Mouse (Mus musculus): ENCODE results near the gene Tcf23. TPM values are rescaled to one million over a fixed set of nuclear protein-coding genes. Genes with fewer than 3 reads are reported as not detected.
A peak's percentile ranks its signal among the peaks of the same experiment; 100 is the strongest.

The Tcf23 gene
- under 1 TPM; 0.15 to 0.53 TPM for total RNA-seq (2021)

DNA sequence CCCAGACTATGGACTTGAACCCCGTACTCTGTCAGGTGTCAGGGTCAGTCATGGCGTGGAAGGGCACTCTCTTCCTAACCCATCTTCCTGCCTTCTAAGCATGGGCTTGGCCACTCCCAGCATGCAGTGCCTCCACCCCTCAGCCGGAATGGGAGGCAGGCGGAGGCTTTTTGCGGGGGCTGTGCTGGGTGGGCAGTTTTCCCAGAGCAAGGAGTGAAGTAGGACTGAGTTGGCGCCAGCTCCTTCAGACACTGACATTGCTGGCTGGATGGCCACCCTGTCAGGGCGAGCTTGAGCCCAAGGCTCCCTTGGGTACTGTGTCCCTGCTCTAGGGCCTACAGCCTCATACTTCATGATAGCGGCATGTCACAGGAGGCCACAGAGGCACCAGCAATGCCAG is at the start of gene Tcf23:
Tcf23 (plus strand) TSS at position 247 of the 400 bp plus-strand sequence.
- intact Hi-C loops (cut with DNase I) = no loop called here
- DNase-seq = peak; percentile 74 to 75

DNA sequence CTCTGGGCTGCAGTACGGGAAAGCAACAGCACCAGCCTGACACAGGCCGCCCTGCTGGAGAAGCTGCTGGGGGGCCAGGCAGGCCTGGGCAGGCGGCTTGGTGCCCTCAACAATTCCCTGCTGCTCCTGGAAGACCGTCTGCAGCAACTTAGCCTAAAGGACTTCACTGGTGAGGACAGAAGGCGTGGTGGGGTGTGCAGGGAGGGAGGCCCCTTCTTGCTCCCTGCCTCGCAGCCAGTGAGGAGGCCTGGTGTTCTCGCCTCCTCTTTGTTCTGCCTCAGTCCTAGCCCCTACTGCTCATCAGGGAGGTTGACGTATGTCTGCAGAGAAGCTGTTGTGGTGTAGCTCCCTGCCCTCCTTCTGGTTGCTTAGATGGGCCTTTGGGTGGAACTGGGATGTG is 49.8 kb upstream of the Tcf23 start:
- no peak for DNase-seq
- intact Hi-C loops (cut with DNase I) = no loop called here

DNA sequence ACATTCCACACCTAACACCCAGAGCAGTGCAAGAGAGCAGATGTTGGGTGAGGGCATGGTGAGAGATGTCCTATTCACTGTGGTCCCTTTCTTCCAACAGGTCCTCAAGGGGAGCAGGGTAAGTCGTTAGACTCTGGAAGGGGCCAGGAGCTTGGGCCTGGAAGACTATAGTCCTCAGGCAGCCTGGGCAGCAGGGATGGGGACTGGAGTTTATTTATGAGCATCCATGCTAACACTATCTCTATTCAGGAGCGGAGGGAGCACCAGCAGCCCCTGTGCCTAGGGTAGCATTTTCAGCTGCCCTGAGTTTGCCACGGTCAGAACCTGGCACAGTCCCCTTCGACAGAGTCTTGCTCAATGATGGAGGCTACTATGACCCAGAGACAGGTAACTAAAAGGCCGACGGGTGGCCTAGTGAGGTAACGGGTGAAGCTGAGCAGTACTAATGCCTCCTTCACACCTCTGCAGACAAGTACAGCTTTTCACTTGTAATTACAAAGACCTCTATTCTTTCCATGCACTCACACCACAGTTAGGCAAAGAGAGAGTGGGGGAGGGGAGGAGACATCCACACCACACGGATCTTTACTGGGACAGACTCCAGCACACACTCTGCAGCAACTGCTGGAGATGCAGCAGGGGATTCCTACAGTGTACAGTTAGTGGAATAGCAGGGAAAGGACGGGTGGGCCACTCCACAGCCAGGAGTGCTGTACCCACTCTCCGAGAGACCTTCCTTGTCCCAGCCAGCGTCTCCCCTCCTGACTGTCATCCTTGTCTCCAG is 48.4 kb upstream of the Tcf23 start:
- intact Hi-C loops (cut with DNase I) = loop anchor here (2.0 kb wide), 1 partner anchor 113 kb away; no protein-coding TSS in a partner anchor
- no peak for DNase-seq

DNA sequence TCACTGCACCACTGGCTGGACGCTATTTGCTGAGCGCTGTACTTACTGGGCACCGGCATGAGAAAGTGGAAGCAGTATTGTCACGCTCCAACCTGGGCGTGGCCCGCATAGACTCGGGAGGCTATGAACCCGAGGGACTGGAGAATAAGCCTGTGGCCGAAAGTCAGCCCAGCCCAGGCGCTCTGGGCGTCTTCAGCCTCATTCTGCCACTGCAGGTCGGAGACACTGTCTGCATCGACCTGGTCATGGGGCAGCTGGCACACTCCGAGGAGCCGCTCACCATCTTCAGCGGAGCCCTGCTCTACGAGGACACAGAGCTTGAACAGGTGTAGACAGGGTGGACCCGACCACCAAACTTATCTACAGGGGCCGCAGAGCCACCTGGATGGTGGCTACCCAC is 47.8 kb upstream of the Tcf23 start:
- DNase-seq = peak in 1 of 2 experiments; percentile 32
- intact Hi-C loops (cut with DNase I) = loop anchor here (2.0 kb wide), 1 partner anchor 114 kb away; no protein-coding TSS in a partner anchor

DNA sequence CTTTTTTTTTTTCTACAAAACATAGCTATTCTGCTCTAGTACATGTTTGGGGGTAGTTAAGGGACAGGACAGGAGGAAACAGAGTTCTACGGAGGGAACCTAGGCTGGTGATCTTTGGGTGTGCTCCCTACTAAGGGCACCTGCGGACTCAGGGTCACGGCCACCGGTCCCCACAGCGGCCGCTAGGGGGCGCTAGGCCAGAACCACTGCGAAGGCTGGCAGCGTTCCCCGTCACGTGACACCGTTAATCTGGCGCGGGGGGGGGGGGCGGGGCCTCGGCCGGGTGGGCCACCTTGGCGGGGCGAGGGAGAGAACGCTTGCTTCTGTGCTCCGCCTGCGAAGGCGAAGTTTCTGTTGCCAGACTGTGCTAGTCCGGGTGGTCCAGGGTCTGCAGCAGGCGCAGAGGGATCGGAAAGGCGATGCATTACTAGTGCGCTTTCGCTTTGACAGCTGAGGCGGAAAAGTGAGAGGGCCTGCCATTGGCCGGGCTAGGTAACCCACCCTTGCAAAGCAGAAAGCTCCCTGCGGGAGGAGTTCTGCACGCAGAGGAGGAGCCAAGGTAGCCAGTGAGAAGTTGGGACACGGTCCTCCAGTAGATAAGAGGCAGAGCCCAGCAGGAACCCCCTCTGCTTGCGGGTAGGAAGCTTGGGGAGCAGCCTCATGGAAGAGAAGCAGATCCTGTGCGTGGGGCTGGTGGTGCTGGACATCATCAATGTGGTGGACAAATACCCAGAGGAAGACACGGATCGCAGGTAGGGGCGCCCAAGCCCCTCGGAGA is 47.0 kb upstream of the Tcf23 start, which contains the start of gene Khk:
Khk (plus strand) TSS at position 176 of the 778 bp plus-strand sequence.
- peak; percentile 91 to 96 for DNase-seq
- intact Hi-C loops (cut with DNase I) = loop anchor here (2.0 kb wide), 1 partner anchor 115 kb away; no protein-coding TSS in a partner anchor

GRCm38 (mm10) chr5:30922581-30923041 is 45.9 kb upstream of the Tcf23 start:
- intact Hi-C loops (cut with DNase I) = no loop called here
- no peak for DNase-seq

DNA sequence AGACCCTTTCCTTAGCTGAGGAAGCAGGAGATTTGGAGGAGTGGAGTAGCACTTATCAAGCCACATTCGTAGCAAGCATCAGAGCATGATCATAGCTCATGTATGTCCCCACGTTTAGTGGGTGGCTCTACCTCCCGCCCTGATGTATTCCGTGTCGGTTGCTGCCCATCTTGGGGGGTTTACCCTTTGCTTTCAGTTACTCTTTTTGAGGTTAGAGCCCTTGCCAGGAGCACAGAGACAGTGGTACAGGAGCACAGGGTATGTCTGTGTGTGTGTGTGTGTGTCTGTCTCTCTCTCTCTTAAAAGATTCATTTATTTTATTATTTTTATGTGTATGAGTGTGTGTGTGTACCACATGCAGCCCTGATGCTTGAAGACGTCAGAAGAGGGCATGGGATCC is 45.3 kb upstream of the Tcf23 start:
- intact Hi-C loops (cut with DNase I) = no loop called here

DNA sequence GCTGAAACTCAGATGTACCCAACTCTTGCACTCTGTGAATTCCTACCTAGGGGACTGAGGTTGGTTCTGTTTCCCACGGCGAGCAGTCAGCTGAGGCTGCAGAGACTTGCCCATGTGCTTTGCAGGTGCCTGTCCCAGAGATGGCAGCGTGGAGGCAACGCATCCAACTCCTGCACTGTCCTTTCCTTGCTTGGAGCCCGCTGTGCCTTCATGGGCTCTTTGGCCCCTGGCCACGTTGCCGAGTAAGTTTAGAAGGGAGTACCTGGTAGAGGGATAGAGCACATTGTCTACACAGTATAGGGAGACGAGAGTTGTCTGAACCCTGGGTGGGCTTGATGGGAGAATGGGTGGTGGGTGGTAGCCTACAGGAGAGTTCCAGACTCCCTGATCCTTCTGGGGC is 43.8 kb upstream of the Tcf23 start:
- intact Hi-C loops (cut with DNase I) = no loop called here

More for the DNA sequence above, 45.3 kb upstream of the Tcf23 start:
- no peak for DNase-seq

DNA sequence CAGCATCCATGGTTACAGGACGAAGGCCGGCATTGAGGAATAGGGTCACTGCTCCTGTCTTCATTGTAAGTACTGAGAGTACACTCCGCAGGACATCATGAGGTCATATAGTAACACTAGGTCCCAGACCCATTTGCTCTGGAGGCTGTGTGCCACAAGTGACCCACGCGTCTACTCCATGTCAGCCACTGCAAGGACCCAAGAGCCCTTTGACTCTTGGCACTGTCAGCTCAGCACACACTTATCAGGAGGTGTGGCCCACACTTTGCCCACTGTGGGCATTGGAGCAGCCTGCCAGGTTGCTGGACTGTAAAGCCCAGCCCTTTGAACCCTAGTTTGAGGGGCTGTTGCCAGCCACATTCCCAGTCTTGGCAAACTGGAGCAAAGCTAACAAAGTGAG is 43.2 kb upstream of the Tcf23 start:
- no peak for DNase-seq
- intact Hi-C loops (cut with DNase I) = no loop called here

More for the DNA sequence above, 43.8 kb upstream of the Tcf23 start:
- no peak for DNase-seq

GRCm38 (mm10) chr5:30926073-30926472 is 42.4 kb upstream of the Tcf23 start:
- intact Hi-C loops (cut with DNase I) = no loop called here
- DNase-seq = no peak

GRCm38 (mm10) chr5:30927945-30928529 is 40.4 kb upstream of the Tcf23 start:
- intact Hi-C loops (cut with DNase I) = no loop called here
- no peak for DNase-seq

- peak; percentile 87 to 93 for DNase-seq
- intact Hi-C loops (cut with DNase I) = loop anchor here (1.0 kb wide), 2 partner anchors 68 to 74 kb away; no protein-coding TSS in a partner anchor
Observed at GRCm38 (mm10) chr5:30930121-30930520, 38.3 kb upstream of the Tcf23 start.

GRCm38 (mm10) chr5:30930846-30931245 is 37.6 kb upstream of the Tcf23 start:
- intact Hi-C loops (cut with DNase I) = loop anchor here (1.0 kb wide), 2 partner anchors 67 to 73 kb away; no protein-coding TSS in a partner anchor

GRCm38 (mm10) chr5:30931378-30931777 is 37.1 kb upstream of the Tcf23 start:
- intact Hi-C loops (cut with DNase I) = no loop called here
- peak in 1 of 2 experiments; percentile 28 for DNase-seq

More at GRCm38 (mm10) chr5:30930846-30931245, 37.6 kb upstream of the Tcf23 start:
- DNase-seq = peak in 1 of 2 experiments; percentile 8

GRCm38 (mm10) chr5:30933705-30934104 is 34.8 kb upstream of the Tcf23 start:
- DNase-seq = peak in 1 of 2 experiments; percentile 0
- intact Hi-C loops (cut with DNase I) = no loop called here

GRCm38 (mm10) chr5:30934725-30935461 is 33.6 kb upstream of the Tcf23 start:
- peak in 1 of 2 experiments; percentile 1 for DNase-seq
- intact Hi-C loops (cut with DNase I) = no loop called here

DNA sequence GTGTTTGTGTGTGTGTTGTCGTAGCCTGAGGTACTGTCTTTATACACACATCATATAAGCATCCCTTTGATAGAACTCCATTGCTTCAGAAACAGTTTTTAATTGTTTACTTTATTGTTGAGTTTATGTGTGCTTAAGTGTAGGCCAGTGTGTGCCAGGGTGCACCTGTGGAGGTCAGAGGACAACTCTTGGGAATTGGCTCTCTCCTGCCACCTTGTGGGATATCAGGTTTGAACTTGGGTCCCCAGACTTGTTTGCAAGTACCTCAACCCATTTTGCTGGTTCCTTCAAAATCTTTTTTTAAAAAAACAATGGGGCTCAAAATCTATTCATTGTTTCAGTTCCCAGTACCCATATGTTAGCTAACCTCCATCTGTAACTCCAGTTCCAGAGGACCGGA is 25.5 kb upstream of the Tcf23 start:
- no peak for DNase-seq

GRCm38 (mm10) chr5:30944344-30944743 is 24.1 kb upstream of the Tcf23 start:
- intact Hi-C loops (cut with DNase I) = no loop called here
- DNase-seq = no peak

More for the DNA sequence above, 25.5 kb upstream of the Tcf23 start:
- intact Hi-C loops (cut with DNase I) = no loop called here

DNA sequence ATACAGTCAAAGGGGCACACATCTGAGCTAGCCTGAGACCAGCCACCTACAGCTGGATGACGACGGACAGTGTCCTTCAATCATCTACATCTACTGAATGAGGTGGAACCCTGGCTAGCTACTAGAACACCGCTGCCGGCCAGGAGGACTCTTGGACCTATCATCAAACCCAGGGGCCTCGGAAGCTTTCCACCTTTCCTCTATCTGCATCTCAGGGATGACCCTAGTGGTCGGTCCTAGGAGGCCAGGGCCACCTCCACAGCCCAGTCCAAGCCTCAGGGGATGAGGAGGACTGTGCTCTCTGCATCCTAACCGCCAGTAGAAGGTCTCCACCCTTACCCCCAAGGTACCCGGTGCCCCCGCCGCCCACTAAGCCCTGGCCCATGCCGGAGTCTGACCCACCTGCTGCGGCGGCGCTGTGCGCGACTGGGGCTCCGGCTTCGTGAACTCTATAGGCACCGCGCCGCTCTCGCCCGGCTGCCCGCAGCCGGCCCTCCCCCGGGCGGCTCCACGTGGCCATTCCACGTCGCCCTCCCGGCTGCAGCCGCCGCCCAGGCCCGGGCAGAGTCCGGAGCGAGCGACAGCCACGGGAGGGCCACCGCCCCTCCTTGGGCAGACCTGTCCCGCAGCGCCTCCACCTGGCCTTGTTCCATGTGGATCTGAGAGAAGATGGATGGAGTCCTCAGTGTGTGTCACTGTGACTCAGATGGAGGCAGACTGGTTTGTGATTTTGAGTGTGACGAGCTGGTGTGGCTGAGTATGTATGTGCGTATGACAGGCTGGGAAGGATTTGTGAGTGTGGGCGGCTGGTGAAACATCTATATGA is 23.3 kb upstream of the Tcf23 start, which contains the start of gene Cgref1:
Cgref1 (minus strand) TSS at position 636 of the 826 bp plus-strand sequence.
- peak; percentile 64 to 70 for DNase-seq
- intact Hi-C loops (cut with DNase I) = no loop called here
